Mouse (Mus musculus) urinary bladder, postnatal 25 days (tissue): Measurements from ENCODE around the gene Gm17361.
"Not testable (repeated sequence)": the region's sequence is repeated elsewhere in the genome, so short reads cannot be mapped to it uniquely, and the experiment has no call there.

Source experiments
- DNase-seq: peaks from one replicate; pipeline ENCODE4 v3.0.0; 2022; ENCODE audit warnings: low spot score

Gene Gm17361

DNA sequence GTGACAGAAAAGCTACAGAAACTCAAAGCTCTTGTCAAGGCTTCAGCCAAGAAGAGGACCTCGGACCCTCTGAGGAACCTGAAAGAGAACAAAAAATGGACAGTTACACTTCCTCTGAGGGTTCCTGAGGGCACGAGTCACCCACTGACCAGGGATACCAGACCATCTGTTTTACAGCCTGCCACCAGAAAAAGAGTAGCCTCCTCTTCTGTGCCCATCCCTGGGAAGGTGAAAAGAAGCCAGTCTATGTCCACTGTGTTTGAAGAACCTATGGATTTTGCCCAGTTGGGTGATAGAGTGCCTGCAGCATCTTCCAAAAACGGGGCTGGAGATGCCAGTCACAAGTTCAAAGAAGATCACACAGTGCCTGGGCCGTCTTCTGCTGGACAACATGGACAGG lies at the start of gene Gm17361:
Gm17361 (plus strand) TSS at position 301 of the 400 bp plus-strand sequence.
- DNase-seq, result not testable (repeated sequence)
